Mouse (Mus musculus): Measurements from ENCODE around the gene Stra6. TPM values are rescaled to one million over a fixed set of nuclear protein-coding genes. Genes with fewer than 3 reads are reported as not detected.

Gene Stra6
- total RNA-seq, 2 experiments from 2014 or later = not detected

GRCm38 (mm10) chr9:58091623-58092425 is 28.2 kb downstream of the Stra6 start:
- ATAC-seq (replicated peaks; ENCODE audit: poor library complexity, severe bottlenecking) = no peak

- ATAC-seq (replicated peaks; ENCODE audit: poor library complexity, severe bottlenecking) = no peak
These were observed 29.1 kb downstream of the Stra6 start for GRCm38 (mm10) chr9:58092581-58093269.

- ATAC-seq (replicated peaks; ENCODE audit: poor library complexity, severe bottlenecking) = no peak
These were observed 30.2 kb downstream of the Stra6 start for GRCm38 (mm10) chr9:58093776-58094175.

- no peak for ATAC-seq (replicated peaks; ENCODE audit: poor library complexity, severe bottlenecking)
These were observed 32.4 kb downstream of the Stra6 start for GRCm38 (mm10) chr9:58095977-58096376.

- no peak for ATAC-seq (replicated peaks; ENCODE audit: poor library complexity, severe bottlenecking)
These were observed 33.2 kb downstream of the Stra6 start for GRCm38 (mm10) chr9:58096629-58097301.

- ATAC-seq (replicated peaks; ENCODE audit: poor library complexity, severe bottlenecking) = no peak
These were observed 36.4 kb downstream of the Stra6 start for GRCm38 (mm10) chr9:58099836-58100565.

- no peak for ATAC-seq (replicated peaks; ENCODE audit: poor library complexity, severe bottlenecking)
These were observed 38.4 kb downstream of the Stra6 start for GRCm38 (mm10) chr9:58102013-58102412.

- no peak for ATAC-seq (replicated peaks; ENCODE audit: poor library complexity, severe bottlenecking)
These were observed 40.1 kb downstream of the Stra6 start for GRCm38 (mm10) chr9:58103647-58104046.

- no peak for ATAC-seq (replicated peaks; ENCODE audit: poor library complexity, severe bottlenecking)
These were observed 42.1 kb downstream of the Stra6 start for GRCm38 (mm10) chr9:58105595-58106169.

GRCm38 (mm10) chr9:58107494-58107893 is 43.9 kb downstream of the Stra6 start:
- ATAC-seq (replicated peaks; ENCODE audit: poor library complexity, severe bottlenecking) = no peak

GRCm38 (mm10) chr9:58110787-58111186 is 47.2 kb downstream of the Stra6 start:
- no peak for ATAC-seq (replicated peaks; ENCODE audit: poor library complexity, severe bottlenecking)

- ATAC-seq (replicated peaks; ENCODE audit: poor library complexity, severe bottlenecking) = no peak
These were observed 47.8 kb downstream of the Stra6 start for GRCm38 (mm10) chr9:58111431-58111830.

- ATAC-seq (replicated peaks; ENCODE audit: poor library complexity, severe bottlenecking) = no peak
These were observed 48.7 kb downstream of the Stra6 start for GRCm38 (mm10) chr9:58112321-58112751.

GRCm38 (mm10) chr9:58112866-58113278 is 49.3 kb downstream of the Stra6 start:
- ATAC-seq (replicated peaks; ENCODE audit: poor library complexity, severe bottlenecking) = no peak

- no peak for ATAC-seq (replicated peaks; ENCODE audit: poor library complexity, severe bottlenecking)
These were observed 49.8 kb downstream of the Stra6 start for GRCm38 (mm10) chr9:58113279-58113884.

GRCm38 (mm10) chr9:58114019-58114418 is 50.4 kb downstream of the Stra6 start:
- no peak for ATAC-seq (replicated peaks; ENCODE audit: poor library complexity, severe bottlenecking)

- ATAC-seq (replicated peaks; ENCODE audit: poor library complexity, severe bottlenecking) = no peak
These were observed 51.8 kb downstream of the Stra6 start for GRCm38 (mm10) chr9:58115297-58115925.

- ATAC-seq (replicated peaks; ENCODE audit: poor library complexity, severe bottlenecking) = no peak
These were observed 52.5 kb downstream of the Stra6 start for GRCm38 (mm10) chr9:58116024-58116651.

- ATAC-seq (replicated peaks; ENCODE audit: poor library complexity, severe bottlenecking) = no peak
These were observed 55.1 kb downstream of the Stra6 start, which contains the start of gene Ccdc33 for GRCm38 (mm10) chr9:58118671-58119070. Gene Ccdc33, minus strand, starts transcription at chr9:58118823.

Data from granulocyte monocyte progenitor cell, adult 5-6 weeks (primary cell).